Mouse (Mus musculus) liver, embryonic 14.5 days (tissue): ENCODE results near the gene Hes3.

Source experiments
- CTCF ChIP-seq: IDR thresholded peaks from 2 replicates; pipeline ENCODE4 v1.5.1; 2016; ENCODE audit warnings: antibody characterized with exemption, low read depth, control low read depth
- EP300 ChIP-seq: IDR thresholded peaks from 2 replicates; pipeline ENCODE4 v1.6.1; 2016; ENCODE audit warnings: antibody characterized with exemption, low read depth

- TF ChIP-seq EP300, result no peak
- no peak for TF ChIP-seq CTCF
These were observed 27.3 kb downstream of the Hes3 start for GRCm38 (mm10) chr4:152264177-152264530.
